Mouse (Mus musculus): ENCODE measurements around the gene Kansl1.

DNA sequence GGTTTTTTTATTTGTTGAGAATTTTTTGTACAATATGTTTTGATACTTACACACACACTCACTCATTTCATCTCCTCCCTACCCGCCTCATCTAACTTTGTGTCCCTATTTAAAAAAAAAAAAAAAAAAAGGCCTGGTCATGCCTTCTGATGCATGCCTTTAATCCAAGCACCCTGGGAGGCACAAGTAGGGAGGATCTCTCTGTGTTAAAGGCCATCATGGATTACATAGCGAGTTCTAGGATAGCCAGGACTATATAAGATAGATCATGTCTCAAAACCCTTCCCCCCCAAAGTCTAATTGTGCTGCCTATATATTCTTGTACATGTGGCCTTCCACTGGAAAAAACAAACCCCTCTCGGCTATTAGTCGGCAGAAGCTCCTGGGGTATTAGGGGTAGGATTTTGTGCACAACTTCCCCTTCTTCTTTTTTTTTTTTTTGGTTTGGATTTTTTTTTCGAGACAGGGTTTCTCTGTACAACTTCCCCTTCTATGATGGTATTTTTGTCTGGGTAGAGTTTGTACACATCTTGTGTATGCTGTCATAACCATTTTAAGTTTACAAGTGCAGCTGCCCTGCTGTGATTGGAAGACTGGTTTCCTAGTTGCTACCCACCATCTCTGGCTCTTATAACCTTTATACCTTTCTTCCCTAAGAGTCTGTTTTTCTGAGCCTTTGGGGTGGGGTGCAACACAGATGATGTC is 101.0 kb downstream of the Kansl1 start:
- TF ChIP-seq REST (IDR thresholded peaks at IDR 0.05; ENCODE audit: insufficient read depth, insufficient read length) (no peak), MAX (IDR thresholded peaks at IDR 0.05; ENCODE audit: low read depth) (no peak), CEBPB (IDR thresholded peaks at IDR 0.05; ENCODE audit: insufficient read depth, poor library complexity, severe bottlenecking) (no peak), TCF12 (IDR thresholded peaks at IDR 0.05; ENCODE audit: insufficient read depth, poor library complexity, severe bottlenecking) (no peak), POLR2A (IDR thresholded peaks at IDR 0.05; ENCODE audit: insufficient read length, low read depth) (no peak), MYOD1 (IDR thresholded peaks at IDR 0.05; ENCODE audit: control insufficient read depth in 1 of 3, insufficient read length in 2 of 3, low read depth in 2 of 3) (no peak), POLR2AphosphoS2 (IDR thresholded peaks at IDR 0.05; ENCODE audit: insufficient read length, low read depth) (no peak), USF1 (IDR thresholded peaks at IDR 0.05; ENCODE audit: low read depth) (no peak), MYOG (IDR thresholded peaks at IDR 0.05; ENCODE audit: control insufficient read depth in 1 of 3, insufficient read depth in 1 of 3, insufficient read length in 2 of 3, low read depth in 2 of 3) (no peak), E2F4 (IDR thresholded peaks at IDR 0.05; ENCODE audit: insufficient read depth) (no peak), TCF3 (IDR thresholded peaks at IDR 0.05; ENCODE audit: insufficient read length, low read depth) (no peak)
